Mouse (Mus musculus) spleen, postnatal 4 days (tissue): Measurements from ENCODE around the gene Rnf38.

Experiments
- DNase-seq, 2 experiments: peaks; one replicate each; pipeline ENCODE4 v3.0.0; 2022; ENCODE audit warnings: low spot score in 2 of 2

The Rnf38 gene

GRCm38 (mm10) chr4:44224141-44224540 lies 9.4 kb downstream of the Rnf38 start:
- no peak for DNase-seq

GRCm38 (mm10) chr4:44223444-44223843 lies 10.1 kb downstream of the Rnf38 start:
- DNase-seq: no peak

GRCm38 (mm10) chr4:44216797-44217442 lies 16.7 kb downstream of the Rnf38 start:
- DNase-seq: no peak

- no peak for DNase-seq
These were observed 33.6 kb downstream of the Rnf38 start for GRCm38 (mm10) chr4:44199968-44200367.

GRCm38 (mm10) chr4:44187431-44187830 lies 46.2 kb downstream of the Rnf38 start:
- no peak for DNase-seq

- no peak for DNase-seq
These were observed 49.7 kb downstream of the Rnf38 start for GRCm38 (mm10) chr4:44183862-44184261.

DNA sequence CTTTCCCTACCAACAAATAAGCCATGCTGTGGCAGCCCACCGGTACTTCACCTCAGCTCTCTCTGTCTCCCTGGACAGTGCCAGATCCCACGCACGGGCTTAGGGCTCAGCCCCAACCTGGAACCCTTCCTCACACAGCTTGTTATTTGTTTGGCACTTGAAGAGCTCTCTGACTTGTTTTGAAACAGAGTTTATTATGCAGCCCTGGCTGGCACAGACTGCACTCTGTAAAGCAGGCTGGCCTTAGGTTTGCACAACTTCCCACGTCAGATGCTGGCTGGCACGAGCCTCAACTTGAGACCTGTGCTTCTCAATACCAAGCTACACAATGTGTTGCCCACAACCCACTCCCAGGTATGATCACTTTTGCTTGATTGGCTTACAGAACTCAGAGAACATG lies 53.8 kb downstream of the Rnf38 start:
- DNase-seq: no peak

DNA sequence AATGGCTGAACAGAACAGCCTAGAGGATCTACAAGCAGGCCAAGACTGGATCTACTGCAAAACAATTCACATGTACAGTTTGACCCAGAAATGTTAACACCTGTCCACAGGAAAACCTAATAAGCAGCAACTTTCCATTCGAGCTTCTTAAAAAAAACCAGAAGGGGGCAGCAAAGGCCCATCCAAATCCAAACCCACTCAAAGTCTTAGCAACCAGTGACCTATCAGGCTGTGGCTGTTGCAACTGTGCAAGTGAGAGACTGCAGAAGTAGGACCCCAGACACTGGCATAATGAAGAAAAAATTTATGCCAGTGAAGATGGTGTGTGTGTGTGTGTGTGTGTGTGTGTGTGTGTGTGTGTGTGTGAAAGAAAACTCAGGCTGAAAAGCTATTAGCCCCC lies 60.4 kb downstream of the Rnf38 start:
- peak; percentile 37 to 68 for DNase-seq

GRCm38 (mm10) chr4:44172676-44173075 lies 60.9 kb downstream of the Rnf38 start:
- no peak for DNase-seq

DNA sequence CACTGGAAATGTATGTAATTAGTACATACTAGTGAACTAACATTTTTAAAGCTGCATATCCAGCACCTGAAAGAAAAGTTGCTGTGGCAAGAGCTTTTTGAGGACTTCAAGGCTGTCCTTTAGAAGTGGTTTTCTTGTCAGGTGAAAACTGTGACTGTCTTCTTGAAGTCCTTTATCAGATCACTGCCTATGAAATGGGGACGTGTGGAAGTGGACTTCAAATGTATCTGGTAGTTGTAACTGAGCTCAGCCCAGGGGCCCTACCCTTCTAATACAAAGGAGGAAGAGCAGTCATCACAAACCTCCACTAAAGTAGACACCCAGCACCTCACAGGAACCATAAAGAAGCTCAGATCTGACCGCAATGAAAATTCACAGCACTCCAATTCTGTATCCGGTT lies 63.7 kb downstream of the Rnf38 start:
- no peak for DNase-seq

DNA sequence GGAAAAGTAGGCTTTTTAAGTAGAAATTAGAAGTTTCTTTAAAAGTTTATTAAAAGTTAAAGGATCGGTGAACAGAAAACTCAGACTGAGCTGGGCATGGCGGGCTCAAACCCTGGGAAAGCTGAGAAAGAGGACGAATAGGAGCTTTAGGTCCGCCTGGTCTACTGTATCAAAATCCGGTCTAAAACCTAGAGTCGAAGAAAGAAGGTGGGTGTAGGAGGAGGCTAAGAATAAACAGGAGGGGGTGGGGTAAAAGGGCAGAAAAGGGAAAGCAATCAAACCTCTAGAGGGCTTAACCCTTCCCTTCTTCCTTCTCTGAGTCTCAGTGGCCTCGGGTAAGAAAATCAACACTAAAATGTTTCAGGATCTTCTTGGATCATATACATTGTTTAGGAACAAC lies 64.8 kb downstream of the Rnf38 start:
- DNase-seq: no peak

DNA sequence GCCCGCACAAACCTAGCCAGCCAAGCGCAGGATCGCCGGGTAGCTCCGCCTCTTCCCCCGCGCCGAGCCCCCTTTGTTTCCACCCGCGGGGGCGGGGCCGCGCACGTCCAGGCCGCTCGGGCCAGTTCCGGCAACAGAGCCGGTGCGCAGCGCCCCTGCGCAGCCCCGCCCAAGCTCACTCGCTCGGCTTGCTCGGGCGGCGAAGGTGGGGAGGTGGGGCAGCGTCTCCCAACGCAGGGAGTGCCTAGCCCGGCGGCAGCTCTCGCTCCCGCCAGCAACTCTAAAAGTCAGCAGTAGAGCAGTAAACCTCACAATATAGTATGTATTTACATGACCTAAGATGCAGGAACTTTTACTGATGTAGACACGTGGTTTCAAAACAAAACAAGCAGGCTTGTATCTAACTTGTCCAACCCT lies 65.3 kb downstream of the Rnf38 start:
- peak; percentile 97 to 98 for DNase-seq

- DNase-seq: peak; percentile 85 to 92
These were observed 66.0 kb downstream of the Rnf38 start for GRCm38 (mm10) chr4:44167397-44168121.

GRCm38 (mm10) chr4:44166702-44167396 lies 66.7 kb downstream of the Rnf38 start:
- DNase-seq: no peak

GRCm38 (mm10) chr4:44164621-44165020 lies 69.0 kb downstream of the Rnf38 start:
- no peak for DNase-seq

GRCm38 (mm10) chr4:44163034-44163433 lies 70.6 kb downstream of the Rnf38 start:
- no peak for DNase-seq

DNA sequence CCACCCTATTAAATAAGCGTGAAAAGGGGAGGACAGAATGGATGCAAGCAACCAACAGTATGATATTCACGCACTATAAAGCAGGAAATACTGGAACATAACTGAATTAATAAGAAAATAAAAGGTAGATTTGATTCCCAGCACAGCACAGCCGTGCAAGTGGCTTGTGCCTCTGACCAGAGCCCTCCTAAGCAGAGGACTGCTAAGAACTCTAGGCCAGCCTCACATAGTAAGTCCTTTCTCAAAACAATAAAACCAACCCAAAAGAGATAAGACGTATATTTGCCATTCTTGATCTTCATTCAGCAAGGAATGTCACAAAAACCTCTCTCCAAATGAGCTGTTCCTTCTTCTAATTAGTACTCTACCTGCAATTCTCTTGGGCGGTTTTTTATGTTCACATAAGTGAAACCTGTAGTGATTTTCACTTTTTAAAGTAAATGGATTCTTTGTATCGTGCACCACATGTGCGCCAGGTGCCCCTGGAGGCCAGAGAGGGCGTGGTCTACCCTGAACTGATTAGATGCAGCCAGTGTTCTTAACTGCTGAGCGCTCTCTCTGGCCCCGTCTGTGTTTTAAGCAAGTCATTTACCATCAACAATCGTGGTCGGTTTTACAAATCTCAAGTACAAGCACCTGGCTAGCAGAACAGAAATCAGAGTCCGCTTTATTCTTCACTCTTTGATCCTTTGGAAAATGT lies 72.4 kb downstream of the Rnf38 start:
- peak in 1 of 2 experiments; percentile 29 for DNase-seq

DNA sequence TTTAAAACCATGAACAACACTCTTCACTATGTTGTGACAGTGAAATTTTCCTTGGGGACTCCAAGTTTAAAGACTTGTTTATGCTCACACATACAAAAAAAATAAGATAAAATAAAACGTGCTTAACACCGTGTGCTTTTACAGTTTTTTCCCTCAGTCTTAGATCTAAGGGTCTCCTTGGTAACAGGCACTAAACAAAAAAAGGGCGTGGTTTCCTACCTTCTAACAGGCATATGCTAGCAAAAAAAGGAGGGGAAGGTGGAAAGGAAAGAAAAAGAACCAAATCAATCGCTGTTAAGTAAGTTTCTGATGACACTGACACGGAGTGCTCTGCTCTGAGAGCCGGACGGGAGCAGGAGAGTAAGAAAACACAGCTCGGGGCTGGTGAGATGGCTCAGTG lies 73.8 kb downstream of the Rnf38 start:
- DNase-seq: no peak

GRCm38 (mm10) chr4:44156481-44156880 lies 77.1 kb downstream of the Rnf38 start:
- no peak for DNase-seq

- DNase-seq: no peak
These were observed 78.7 kb downstream of the Rnf38 start for GRCm38 (mm10) chr4:44154884-44155283.

DNA sequence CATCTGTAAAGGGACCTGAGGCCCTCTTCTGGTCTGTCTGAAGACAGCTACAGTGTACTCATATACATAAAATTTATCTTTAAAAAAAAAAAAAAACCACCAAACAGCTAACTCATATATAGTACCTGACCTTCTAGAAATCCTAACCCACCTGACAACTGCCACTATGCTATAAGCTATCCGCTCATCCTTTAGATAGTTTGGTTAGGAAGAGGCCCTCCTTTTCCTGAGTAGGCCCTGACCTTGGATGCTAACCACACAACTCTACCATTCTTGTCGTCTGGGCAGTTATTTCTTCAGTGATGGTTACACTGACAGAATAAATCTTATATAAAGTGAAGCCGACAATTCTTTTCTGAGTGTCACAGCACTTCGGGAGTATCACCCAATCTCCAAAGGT lies 80.7 kb downstream of the Rnf38 start:
- no peak for DNase-seq

GRCm38 (mm10) chr4:44126805-44127204 lies 106.8 kb downstream of the Rnf38 start:
- DNase-seq: no peak
